Mouse (Mus musculus) E14TG2a.4 (cell line): ENCODE measurements at regions not wholly inside any gene's neighbourhood (a gene's known extent, or its start where the extent isn't known, plus 50 kb on each side); places are given as distances from the start of the nearest gene placed in this dataset.

Source experiments
- H3K27me3 ChIP-seq: 2 replicates; pipeline ENCODE4 v1.6.1; 2014; ENCODE audit warnings: low read length, control low read depth; ENCODE audit not compliant: insufficient read depth
- H3K36me3 ChIP-seq: 2 replicates; pipeline ENCODE4 v1.6.1; 2014; ENCODE audit warnings: low read length, control low read depth; ENCODE audit not compliant: insufficient read depth
- H3K4me1 ChIP-seq: replicated peaks from 2 replicates; pipeline ENCODE4 v1.6.1; 2014; ENCODE audit warnings: low read depth, low read length, control low read depth
- H3K4me3 ChIP-seq: replicated peaks from 2 replicates; pipeline ENCODE4 v1.5.1; 2014; ENCODE audit warnings: mild to moderate bottlenecking, low read length
- H3K9me3 ChIP-seq: 2 replicates; pipeline ENCODE4 v1.6.1; 2014; ENCODE audit warnings: low read length, control low read depth
- CTCF ChIP-seq: conservative IDR thresholded peaks from 2 replicates; pipeline ENCODE4 v1.5.1; 2014; ENCODE audit warnings: low read length
- NANOG ChIP-seq: IDR thresholded peaks from 2 replicates; pipeline ENCODE4 v1.6.1; 2014; ENCODE audit warnings: borderline replicate concordance, low read length, mixed read lengths
- POU5F1 ChIP-seq: IDR thresholded peaks from 2 replicates; pipeline ENCODE4 v1.6.1; 2014; ENCODE audit warnings: low read length, borderline replicate concordance

- no peak for TF ChIP-seq POU5F1
- no peak for TF ChIP-seq CTCF
- TF ChIP-seq NANOG, result no peak
- H3K27me3 ChIP-seq, result no peaks in the 10 kb centered on the region
- no peaks in the 10 kb centered on the region for H3K36me3 ChIP-seq
- H3K9me3 ChIP-seq, result no peaks in the 10 kb centered on the region
- peaks cover 6% of the 10 kb centered on the region for H3K4me1 ChIP-seq
- no peak overlapping the region for H3K4me3 ChIP-seq
Measured at GRCm38 (mm10) chr13:63627184-63627893, 53.9 kb upstream of the Ptch1 start.

DNA sequence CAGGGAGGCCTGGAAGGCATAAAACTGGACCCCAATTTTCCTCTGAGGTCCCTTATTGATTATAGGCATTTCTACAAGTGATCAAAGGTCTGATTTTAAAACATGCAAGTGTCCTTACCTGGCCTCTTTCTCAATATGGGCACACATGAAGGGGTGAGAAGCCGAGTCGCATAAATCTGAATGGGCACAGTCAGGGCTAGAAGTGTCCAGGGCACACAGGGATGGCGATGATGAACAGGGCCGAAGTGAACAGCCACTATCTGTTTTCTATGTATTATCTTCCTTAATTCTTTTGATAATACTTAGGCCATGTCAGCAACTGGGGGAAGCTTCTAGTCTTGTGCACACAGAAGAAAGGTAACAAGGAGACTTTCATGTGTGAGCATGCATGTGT, 54.5 kb upstream of the Ptch1 start:
- H3K4me3 ChIP-seq, result no peak overlapping the region
- H3K4me1 ChIP-seq, result peaks cover 10% of the 10 kb centered on the region
- H3K9me3 ChIP-seq, result no peaks in the 10 kb centered on the region
- no peaks in the 10 kb centered on the region for H3K36me3 ChIP-seq
- no peak for TF ChIP-seq POU5F1
- TF ChIP-seq CTCF, result no peak
- H3K27me3 ChIP-seq, result no peaks in the 10 kb centered on the region

DNA sequence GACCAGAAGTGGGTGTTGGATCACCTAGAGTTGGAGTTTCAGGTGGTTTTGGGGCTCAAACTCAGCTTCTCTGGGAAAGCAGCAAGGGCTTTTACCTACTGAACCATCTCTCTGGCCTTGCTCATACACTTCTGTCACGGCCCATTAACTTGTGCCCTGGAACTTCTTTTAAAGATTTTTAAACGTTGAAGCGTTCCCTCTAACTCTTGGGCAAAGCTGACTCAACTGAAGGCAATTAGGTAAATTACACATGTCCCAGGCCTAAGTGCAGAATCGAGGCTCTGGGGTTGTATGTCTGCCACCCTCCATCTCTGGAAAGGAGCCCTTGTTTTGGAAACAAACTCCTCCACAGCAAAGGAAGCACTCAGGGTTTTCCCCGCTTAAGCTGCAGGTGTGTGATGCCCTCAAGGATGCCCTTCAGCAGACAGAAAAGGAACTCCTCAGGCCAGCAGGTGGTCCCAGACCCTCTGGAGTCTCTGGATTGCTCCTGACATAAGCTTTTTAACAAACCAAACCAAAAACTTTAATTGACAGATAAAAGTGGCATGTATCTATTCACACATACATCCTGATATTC, 58.5 kb upstream of the Ptch1 start:
- TF ChIP-seq CTCF (no peak), POU5F1 (no peak), NANOG (no peak)
- no peaks in the 10 kb centered on the region for H3K36me3 ChIP-seq
- H3K4me1 ChIP-seq, result peaks cover 10% of the 10 kb centered on the region
- no peaks in the 10 kb centered on the region for H3K27me3 ChIP-seq
- H3K4me3 ChIP-seq, result no peak overlapping the region
- H3K9me3 ChIP-seq, result no peaks in the 10 kb centered on the region

GRCm38 (mm10) chr13:63634294-63634693, 60.9 kb upstream of the Ptch1 start:
- H3K4me3 ChIP-seq, result no peak overlapping the region
- H3K4me1 ChIP-seq, result peaks cover 10% of the 10 kb centered on the region
- no peaks in the 10 kb centered on the region for H3K36me3 ChIP-seq
- TF ChIP-seq CTCF (no peak), POU5F1 (no peak), NANOG (no peak)
- H3K27me3 ChIP-seq, result no peaks in the 10 kb centered on the region
- no peaks in the 10 kb centered on the region for H3K9me3 ChIP-seq

- Histone ChIP-seq H3K27me3 (no peaks in the 10 kb centered on the region), H3K4me3 (no peak overlapping the region), H3K4me1 (peaks cover 8% of the 10 kb centered on the region), H3K36me3 (no peaks in the 10 kb centered on the region), H3K9me3 (no peaks in the 10 kb centered on the region)
- TF ChIP-seq POU5F1 (no peak), NANOG (no peak)
Measured at GRCm38 (mm10) chr13:63641649-63642226, 68.3 kb upstream of the Ptch1 start.

DNA sequence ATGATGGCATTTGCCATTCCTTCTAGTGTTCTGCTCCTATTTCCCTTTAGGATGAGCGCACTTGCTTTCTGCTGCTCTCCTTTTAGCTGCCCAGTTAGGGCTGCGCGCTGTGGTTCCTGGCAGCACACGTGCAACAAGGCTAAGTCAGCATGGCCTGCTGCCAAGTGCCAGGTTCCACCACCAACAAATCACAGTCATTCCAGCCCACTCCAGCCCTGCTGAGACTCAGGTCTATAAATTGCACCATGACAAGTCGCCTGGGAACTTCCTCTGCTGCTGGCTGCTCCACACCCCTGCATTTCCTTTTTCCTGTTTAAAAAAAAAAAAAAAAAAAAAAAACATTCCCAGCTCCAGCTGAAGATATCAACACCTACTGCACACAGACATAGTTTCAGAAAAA, 69.2 kb upstream of the Ptch1 start:
- Histone ChIP-seq H3K36me3 (no peaks in the 10 kb centered on the region), H3K4me3 (no peak overlapping the region), H3K9me3 (no peaks in the 10 kb centered on the region), H3K4me1 (peaks cover 8% of the 10 kb centered on the region), H3K27me3 (no peaks in the 10 kb centered on the region; the same call in 1 of the 2 replicates)
- no peak for TF ChIP-seq POU5F1
- TF ChIP-seq CTCF, result no peak
- no peak for TF ChIP-seq NANOG

GRCm38 (mm10) chr13:63643394-63643793, 70.0 kb upstream of the Ptch1 start:
- H3K4me3 ChIP-seq, result no peak overlapping the region
- peaks cover 8% of the 10 kb centered on the region for H3K4me1 ChIP-seq
- H3K27me3 ChIP-seq, result no peaks in the 10 kb centered on the region; the same call in 1 of the 2 replicates
- H3K36me3 ChIP-seq, result no peaks in the 10 kb centered on the region
- no peaks in the 10 kb centered on the region for H3K9me3 ChIP-seq
- TF ChIP-seq POU5F1 (no peak), NANOG (no peak)

DNA sequence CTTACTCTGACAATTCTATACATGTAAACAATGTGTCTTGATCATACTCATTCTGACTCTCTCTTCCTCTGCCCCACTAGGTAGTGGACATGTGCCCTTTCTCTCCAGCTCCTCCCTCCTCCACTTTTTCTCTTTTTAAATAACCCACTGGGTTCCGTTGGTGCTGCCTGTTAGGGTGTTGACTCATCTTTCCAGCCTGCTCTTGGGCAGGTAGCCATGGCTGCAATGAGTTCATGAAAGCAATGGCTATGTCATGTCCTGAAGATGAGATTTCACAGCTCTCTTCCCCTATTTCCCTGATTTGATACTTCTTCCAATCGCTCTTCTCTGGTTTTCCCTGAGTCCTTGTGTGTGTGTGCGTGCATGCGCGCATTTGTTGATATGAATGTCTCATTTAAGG, 70.9 kb upstream of the Ptch1 start:
- Histone ChIP-seq H3K36me3 (no peaks in the 10 kb centered on the region), H3K27me3 (no peaks in the 10 kb centered on the region; the same call in 1 of the 2 replicates), H3K4me3 (no peak overlapping the region), H3K4me1 (peaks cover 8% of the 10 kb centered on the region), H3K9me3 (no peaks in the 10 kb centered on the region)
- TF ChIP-seq NANOG (no peak), POU5F1 (no peak), CTCF (no peak)
